9 mouse cellular contexts compared by ENCODE assay signal in genomic region chr17:76008011-76008410, GRCm38 (mm10).
"Had no signal": no experiment of that assay in that cellular context is flagged by ENCODE, and none has a peak within 500 bp of the region (broad histone marks: within the 10 kb centered on the region; RNA-seq: fewer than 3 reads in every experiment).

No protein-coding gene starts in this region.

- DNase-seq: kidney, adult 18-20 months; kidney, adult 9 months; kidney, postnatal 25 days; layer of hippocampus, adult 9-11 months; liver; lung, adult 2 months; right cerebral cortex, postnatal 14 days; spleen, adult 18-20 months; thymus, postnatal 25 days had no signal
